Mouse (Mus musculus) gastrocnemius, adult 18-20 months (tissue): ENCODE data around the gene Rcan2. TPM values are rescaled to one million over a fixed set of nuclear protein-coding genes. Genes with fewer than 3 reads are reported as not detected.
A peak's percentile ranks its signal among the peaks of the same experiment; 100 is the strongest.

Source experiments
- DNase-seq: peaks from one replicate; pipeline ENCODE4 v3.0.0; 2021; ENCODE audit warnings: low spot score
- total RNA-seq, 2 experiments: library from RNA; stranded (reverse); gene quantifications; 2 replicates each; pipeline ENCODE4 v1.2.3; 2021

The Rcan2 gene
- total RNA-seq, 2 experiments from 2014 or later = 51.9 to 60.3 TPM

DNA sequence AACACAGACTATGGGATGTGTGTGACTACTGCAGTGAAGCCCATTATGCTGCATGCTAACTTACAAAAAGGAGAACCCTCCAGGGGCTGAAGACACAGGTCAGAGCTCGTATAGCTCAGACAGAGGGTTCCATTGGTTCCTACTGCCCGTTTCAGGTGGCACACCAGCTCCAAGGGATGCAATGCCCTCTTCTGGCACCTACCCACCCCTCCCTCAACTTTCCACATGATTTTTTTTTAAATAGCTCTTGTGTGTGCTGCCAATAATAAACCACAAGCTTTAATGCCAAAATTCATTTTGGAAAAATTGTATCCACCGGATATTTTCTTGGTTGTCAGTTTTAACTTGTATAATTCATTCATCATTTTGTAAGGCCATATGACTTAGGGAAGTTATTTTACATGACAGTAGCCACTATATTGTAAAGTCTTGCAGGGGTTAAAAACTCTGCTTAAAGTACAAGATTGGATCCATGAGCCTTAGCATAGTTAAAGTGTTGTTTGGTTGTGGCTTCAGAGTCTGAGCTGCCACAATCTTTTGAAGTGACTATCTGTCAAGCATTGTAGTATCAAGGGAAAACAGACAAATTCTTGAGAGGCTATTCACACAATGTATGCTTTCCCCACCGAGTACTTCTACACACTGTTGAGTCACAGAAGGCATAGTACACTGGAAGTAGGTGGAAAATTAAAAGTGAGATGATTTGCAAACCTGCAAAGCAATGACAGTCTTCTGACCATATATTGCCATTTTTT lies 212.8 kb downstream of the Rcan2 start:
- no peak for DNase-seq

DNA sequence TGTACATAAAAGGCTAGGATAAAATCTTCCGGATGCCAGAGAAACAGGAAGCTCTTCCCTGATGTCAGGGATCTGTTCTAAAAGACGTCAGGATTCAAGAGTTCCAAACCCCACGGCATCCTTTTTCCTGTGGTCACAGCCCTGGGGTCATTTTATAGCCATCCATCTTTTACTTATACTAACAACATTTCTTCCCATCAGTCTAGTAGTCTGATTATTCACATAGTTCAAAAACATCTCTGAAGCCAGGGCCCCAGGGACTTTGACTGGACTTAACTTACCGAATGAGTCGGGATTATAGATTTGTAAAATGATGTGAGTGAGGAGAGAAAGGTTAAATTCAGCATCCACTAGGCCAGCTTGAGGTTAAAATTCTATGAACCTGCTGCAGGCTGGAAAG lies 215.2 kb downstream of the Rcan2 start:
- DNase-seq = no peak

GRCm38 (mm10) chr17:44020707-44021220 lies 219.6 kb downstream of the Rcan2 start:
- no peak for DNase-seq

DNA sequence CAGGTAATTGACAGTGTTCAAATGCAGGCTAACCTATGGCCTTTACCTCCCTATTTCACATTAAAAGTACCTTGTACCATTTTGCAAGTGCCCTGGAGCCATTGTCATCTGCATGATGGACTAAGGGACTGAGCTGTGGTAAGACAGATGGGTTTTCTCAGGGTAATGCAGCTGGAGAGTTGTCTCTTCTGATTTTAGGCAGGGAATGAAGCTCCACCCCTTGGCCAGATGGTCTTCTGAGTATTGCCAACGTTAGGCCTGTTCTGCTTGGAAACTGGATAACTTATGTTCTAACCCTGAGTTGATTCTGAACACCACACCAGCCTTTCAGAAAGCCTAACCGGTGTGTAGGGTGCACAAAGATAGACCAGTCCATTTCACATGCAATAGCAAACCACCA lies 222.7 kb downstream of the Rcan2 start:
- DNase-seq = no peak

GRCm38 (mm10) chr17:44025011-44025410 lies 223.9 kb downstream of the Rcan2 start:
- no peak for DNase-seq

DNA sequence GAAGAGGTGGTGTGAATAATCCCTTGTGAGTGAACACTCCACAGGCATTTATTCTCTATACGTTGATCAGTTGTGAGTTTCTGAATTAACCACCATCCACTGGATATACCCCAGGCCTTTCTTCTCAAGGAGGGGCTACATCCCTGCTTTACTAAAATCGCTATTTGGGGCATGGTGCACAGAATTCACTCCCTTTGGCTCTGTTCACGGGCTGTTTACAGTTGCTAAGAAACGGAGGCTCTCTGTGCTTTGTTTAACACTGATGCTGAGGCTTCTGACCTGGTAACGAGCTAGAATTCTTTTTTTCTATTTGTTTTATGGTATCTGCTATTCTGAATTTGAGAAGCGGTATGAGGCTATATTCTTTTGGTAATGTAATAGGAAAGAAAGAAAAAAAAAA lies 224.8 kb downstream of the Rcan2 start:
- DNase-seq = no peak

- peak; percentile 41 for DNase-seq
These were observed 225.2 kb downstream of the Rcan2 start for GRCm38 (mm10) chr17:44026378-44026777.

DNA sequence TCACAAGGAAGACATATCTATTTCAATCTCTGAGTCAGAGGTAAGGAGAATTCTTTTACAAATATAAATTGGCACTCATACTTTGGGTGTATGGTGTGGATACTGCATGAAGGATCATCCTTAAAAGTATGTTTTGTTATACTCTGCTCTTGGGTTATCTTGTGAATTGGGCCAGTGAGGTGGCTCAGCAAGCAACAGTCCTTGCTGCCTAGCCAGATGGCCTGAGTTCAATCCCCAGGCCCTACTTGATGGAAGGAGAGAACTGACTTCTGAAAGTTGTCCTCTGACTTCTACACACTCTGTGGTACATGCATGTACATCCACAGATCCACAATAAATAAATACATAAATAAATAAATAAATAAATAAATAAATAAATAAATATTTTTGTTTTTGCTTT lies 225.6 kb downstream of the Rcan2 start:
- peak; percentile 30 for DNase-seq

GRCm38 (mm10) chr17:44027311-44027710 lies 226.2 kb downstream of the Rcan2 start:
- DNase-seq = no peak

DNA sequence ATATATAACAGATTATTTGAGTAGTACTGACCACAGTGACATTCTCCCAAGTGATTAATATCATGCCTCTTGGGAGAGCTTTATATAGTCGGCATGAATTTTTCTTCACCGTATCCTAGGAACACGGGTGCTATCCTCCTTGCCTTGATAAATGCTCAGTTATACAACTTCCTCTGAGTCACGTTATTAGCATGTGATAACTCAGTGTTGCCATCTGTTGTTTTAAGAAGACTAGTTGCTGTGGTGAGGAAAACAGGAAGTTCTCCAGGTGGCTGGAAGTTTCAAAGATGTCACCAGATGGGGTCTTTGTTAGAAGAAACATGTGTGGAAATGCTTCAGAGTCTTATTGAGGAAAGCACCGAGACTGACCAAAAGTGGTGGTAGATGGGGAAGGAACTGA lies 228.5 kb downstream of the Rcan2 start:
- no peak for DNase-seq

DNA sequence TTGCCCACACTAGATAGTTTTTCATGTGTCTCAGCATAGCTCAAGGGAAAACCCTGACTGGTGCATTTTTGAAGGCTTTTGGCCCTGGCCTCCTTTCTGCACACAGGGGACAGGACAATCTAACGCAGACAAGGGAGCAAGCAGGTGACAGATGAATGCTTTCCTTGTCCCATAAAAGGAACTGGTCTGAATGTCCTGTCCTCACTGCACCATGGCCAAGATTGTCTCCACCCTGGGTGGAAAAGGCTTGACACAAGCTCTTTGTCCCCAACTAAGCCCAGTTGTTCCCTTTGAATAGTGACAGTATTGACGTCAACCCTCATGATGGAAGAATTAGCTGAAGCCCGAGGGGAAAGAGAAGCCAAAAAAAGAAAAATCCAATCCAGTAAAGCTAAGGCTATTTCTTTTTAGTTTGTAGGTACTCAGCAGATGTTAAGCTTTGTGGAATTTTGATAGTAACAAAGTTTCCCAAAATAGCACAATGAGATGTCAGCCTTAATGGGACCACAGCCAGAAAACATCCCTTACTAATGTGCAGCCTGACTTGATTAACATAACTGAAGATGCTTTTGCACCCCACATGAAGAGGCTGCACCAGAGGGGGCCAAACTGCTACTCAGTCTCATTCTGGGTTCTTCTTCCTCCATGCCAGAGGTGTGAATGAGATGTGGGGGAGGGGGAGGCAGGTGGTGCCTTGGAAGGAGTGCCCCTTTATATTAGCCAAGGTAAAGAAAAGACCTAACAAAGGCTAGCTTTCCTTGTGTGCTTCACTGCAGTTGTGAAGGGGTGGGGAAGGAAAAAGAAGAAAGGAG lies 229.8 kb downstream of the Rcan2 start:
- peak; percentile 20 for DNase-seq

- no peak for DNase-seq
These were observed 233.9 kb downstream of the Rcan2 start for GRCm38 (mm10) chr17:44035005-44035404.

DNA sequence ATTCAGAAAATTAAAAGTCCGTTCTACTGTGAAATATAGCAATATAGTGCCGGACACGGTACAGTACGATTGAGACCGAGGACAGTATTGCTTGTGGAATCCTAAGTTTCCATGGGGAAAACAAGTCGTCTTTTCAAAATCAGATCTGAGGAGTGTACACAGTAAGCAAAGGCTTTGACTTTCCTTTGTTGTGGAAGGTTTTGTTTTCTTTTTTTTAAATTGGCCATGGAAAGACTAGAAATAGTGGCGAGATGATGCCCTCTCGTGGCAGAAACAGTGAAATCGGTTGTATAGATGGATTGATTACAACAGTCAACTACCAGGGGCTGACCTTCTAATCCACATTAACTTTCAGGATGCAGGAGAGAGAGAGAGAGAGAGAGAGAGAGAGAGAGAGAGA lies 237.5 kb downstream of the Rcan2 start:
- DNase-seq = peak; percentile 40

GRCm38 (mm10) chr17:44040449-44040848 lies 239.3 kb downstream of the Rcan2 start:
- DNase-seq = no peak

DNA sequence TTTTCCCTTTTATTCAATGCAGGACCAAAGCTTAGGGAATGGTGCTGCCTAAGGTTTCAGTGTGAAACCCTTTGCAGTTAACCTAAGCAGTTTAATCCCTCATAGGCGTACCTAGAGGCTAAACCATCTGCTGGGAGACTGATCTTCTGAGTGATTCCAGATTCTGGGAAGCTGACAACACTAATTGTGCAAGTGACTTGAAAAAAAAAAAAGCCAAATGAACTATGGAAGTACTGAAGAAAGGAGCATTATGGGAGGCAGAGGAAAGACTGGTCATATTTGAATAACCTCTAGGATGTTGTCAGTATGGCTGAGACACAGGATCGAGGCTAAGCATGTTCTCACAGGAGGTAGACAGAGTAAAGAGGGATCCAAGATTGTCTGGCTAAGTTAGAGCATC lies 241.2 kb downstream of the Rcan2 start:
- DNase-seq = no peak

DNA sequence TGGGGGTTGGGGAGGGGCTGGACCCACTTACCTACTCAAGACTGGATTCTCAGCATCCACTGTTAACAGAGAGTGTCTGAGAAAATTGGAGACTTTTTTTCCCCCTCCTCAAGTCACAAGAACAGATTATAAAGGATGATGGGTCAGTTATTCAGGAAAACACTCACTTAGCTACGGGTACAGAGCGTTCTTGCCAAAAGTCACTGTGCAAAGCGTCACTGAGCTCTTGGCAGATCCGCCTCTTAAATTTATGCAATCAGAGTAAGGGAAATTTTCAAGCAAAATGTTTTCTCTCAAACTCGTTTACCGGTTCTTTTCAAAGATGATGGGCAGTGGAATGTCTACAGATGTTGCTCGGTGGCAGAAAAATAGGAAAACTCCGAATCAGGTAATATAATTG lies 241.7 kb downstream of the Rcan2 start:
- DNase-seq = peak; percentile 38

GRCm38 (mm10) chr17:44053427-44053826 lies 252.3 kb downstream of the Rcan2 start:
- no peak for DNase-seq

DNA sequence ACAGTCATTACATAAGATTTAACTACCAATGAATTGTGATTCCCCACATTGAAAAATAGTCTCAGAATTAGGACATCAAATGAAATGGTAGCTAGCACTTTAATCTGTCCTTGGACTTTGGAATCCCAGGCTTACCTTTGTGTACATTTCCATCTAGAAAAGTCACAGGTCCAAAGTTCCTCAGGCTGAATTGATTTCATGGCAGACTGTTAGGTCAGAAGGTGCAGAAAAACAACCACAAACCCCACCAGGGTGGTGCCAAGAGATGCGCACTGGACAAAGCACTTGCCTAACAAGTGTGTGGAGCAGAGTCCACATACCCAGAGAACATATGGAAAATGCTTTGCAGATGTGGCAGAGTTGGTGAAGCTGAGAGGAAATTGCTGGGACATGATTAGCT lies 256.0 kb downstream of the Rcan2 start:
- no peak for DNase-seq

- no peak for DNase-seq
These were observed 257.0 kb downstream of the Rcan2 start for GRCm38 (mm10) chr17:44058145-44058544.

- DNase-seq = no peak
These were observed 259.6 kb downstream of the Rcan2 start for GRCm38 (mm10) chr17:44060781-44061180.

GRCm38 (mm10) chr17:44061289-44061890 lies 260.2 kb downstream of the Rcan2 start:
- DNase-seq = no peak

DNA sequence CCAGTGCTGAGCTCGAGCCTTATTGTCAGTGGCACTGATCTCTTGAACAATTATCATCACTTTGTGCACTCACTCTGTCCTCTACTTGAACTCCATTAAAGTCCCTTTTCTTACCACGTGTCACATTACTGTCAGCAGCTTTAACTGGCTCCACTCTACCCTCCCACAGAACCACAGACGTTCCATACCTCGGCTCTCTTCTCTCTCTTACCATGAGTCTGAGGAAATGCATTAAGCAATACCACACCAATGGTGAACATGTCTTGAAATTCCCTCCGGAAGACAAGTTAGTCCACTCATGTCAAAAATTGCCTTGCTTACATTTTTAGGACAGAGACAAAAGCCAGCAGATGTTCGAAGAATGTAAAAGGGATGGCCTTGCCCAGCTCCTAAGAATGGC lies 267.7 kb downstream of the Rcan2 start:
- no peak for DNase-seq
